Mouse (Mus musculus) T-helper 2 cell (primary cell): ENCODE measurements around the gene Dnaaf1.

Experiments
- in situ Hi-C: fragments of 300-600 bp; cut with MboI, MseI; formaldehyde crosslinking; loops from one replicate; pipeline ENCODE4 v1.15.1; 2025; ENCODE audit warnings: high pct_unique_total_duplicates

Dnaaf1 gene

DNA sequence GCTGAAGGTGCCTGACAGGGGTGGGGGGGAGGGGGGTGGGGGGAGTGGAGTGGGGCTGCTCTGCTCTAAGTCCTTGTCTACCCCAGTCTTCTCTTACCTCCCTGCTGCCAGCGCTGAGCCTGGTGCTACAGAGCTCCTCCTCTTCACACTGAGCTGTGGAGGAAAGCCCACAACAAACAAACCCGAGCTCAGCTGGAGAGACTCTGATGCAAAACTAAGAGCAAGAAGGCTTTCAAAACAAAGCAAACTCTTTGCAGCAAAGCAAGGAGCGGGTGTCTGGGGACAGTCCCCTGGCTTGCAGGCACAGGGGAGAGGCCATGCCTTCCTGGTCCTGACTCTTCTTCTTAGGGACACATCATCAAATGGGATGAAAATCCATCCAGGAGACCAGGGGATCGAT lies 5.2 kb upstream of the Dnaaf1 start:
- in situ Hi-C loops = loop anchor here (10.0 to 25.0 kb wide), 2 partner anchors 1017 to 1785 kb away; partner anchors contain the start of gene Gins2

DNA sequence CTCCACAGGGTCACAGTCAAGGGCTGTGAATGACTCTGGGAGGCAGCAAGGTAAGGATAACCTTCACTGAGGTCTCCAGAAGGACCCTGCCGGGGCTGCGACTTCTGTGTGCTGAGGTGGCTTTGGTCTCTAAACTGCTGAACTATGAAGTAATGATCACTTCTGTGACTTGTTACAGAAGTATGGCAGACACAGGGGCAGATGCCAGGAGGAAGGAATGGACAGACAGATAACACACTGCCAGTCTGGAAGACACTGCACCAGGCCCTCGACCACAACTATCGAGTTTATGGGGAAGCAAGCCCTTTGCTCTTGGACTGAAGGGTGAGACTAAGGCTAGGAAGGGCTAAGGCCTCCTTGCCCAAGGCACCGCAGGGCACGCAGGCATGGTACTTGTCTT lies 3.9 kb upstream of the Dnaaf1 start:
- in situ Hi-C loops = loop anchor here (25.0 kb wide), 1 partner anchor 1016 kb away; the partner anchor contains the start of gene Gins2

DNA sequence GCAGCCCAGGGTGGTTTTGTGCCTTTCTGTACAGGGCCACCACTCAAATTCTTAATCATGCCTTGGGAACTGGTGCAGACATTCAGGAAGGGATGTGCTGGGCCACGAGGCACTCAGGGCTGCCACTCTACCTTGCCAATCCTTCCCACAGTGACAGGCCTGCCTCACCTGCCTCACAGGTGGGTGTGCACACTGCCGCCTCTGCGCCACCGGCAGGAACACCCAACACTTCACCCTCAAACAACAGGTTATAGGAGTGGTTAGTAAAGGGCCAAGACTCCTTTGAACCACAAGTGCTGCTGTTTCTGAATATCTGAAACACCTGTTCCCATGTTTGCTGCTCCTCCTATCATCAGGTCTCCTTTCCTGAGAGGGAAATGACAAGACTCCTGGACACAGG lies 2.6 kb upstream of the Dnaaf1 start:
- in situ Hi-C loops = loop anchor here (25.0 kb wide), 1 partner anchor 1015 kb away; the partner anchor contains the start of gene Gins2

DNA sequence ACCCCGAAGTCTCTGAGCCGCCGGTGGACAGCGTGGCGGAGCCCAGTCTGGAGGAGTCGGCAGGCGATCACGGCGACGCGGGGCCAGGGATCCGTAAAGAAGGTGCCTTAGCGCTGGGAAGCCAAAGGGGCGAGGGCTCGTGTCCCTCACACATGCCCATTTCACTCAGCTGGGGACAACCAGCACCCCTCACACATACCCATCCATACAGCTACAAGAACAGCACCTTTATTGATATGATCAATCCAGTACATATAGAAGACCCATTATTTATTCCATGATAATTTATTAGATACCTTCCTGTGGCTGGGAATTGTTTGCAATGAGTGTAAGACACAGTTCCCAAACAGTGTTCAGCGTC lies 311 bp downstream of the Dnaaf1 start:
- in situ Hi-C loops = no loop called here

DNA sequence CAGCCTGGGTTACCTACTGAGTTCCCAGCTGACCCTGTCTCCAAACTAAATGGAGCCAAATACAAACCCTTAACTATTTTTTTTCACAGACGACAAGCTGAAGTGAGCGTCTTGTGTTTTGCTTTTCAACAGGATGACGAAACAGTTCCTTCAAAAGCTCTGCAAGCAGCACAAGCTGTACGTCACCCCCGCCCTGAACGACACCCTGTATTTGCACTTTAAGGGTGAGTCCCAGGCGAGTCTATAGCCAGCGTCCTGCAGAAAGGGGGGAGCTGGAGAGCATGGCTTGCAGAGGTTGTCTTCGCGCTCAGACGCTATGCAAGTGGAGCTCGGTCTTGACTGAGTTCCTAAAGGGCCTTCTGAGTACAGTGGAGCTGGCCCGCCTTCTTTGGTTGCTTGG lies 4.1 kb downstream of the Dnaaf1 start:
- in situ Hi-C loops = no loop called here

DNA sequence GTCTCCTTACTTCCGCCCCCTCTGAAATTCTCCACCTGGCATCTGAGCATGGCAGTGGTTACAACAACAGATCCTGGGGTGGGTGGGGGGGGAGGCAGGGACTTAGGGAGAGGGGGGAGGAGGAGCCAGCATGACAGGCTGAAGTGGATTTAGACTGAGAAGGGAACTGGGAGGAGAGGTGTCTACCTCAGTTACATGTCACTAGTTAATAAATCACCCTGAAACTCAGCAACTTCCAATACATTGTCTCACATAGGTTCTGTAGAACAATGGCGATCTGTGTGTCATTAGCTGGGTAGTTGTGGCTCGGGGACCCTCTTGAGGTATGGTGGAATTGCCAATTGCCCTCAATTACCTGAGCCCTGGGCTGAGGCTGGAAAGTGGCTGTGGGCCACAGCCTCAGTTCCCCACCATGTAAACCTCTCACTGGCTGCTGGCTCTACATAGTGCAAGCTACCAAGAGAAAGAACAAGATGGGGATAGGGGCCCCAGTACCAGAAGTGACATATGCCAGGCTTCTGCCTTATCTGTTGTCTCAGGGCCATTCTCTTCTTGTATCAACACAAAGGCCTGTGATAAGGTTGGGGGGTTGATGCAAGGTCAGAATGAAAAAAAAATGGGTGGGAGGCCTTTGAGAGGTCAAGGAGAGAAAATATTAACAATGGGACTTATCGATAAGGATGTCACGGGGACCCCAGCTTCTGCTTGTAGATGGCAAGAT lies 5.6 kb downstream of the Dnaaf1 start:
- in situ Hi-C loops = no loop called here

DNA sequence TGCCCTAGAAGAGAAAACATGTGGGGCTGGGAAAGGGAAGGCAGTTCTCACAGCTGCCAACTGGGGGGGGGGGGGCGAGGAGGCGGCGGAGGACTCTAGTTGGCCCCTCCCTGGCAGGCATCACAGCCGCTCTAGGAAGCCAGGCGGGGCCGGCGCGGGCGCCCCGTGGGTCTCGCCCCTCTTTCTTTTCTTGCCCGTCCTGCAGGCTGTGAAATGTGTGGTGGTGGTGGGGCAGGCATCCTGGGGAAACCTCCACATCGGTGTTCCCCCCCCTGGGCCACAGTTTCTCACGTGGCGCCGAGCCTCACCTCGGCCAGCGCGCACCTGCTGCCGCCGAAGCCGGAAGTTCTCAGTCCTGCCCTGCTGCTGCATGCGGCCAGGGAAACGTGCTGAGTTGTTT lies 10.9 kb downstream of the Dnaaf1 start:
- in situ Hi-C loops = no loop called here

DNA sequence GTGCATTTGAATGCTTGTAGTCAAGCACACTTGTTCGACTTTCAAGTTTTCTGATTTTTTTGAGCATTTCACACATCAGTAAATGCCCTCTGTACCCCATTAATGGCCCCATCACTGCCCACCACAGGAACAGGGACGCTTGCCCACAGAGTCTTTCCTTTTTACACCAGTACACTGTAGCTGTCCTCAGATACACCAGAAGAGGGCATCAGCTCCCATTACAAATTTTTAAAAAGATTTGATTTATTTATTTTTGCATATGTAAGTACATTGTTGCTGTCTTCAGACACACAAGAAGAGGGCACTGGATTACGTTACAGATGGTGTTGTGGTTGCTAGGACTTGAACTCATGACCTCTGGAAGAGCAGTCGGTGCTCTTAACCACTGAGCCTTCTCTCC lies 13.3 kb downstream of the Dnaaf1 start:
- in situ Hi-C loops = no loop called here

DNA sequence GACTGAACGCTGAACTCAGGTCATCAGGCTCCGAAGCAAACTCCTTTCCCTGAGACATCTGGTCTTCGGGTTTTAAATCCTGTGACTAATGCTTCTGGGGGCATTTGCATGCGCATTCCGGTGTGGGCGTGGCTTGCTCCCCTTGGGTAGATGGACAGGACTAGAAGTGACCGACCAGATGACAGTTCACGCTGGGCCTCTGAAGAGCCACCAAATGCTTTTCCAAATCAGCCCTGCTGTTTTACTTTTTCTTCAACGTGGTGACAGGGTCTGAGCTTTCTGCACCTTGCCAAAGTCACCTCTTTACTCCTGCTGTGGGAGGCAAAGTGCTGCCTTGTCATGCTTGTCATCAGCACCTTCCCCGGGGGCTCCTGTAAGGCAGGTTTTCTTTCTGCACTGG lies 13.8 kb downstream of the Dnaaf1 start:
- in situ Hi-C loops = no loop called here

DNA sequence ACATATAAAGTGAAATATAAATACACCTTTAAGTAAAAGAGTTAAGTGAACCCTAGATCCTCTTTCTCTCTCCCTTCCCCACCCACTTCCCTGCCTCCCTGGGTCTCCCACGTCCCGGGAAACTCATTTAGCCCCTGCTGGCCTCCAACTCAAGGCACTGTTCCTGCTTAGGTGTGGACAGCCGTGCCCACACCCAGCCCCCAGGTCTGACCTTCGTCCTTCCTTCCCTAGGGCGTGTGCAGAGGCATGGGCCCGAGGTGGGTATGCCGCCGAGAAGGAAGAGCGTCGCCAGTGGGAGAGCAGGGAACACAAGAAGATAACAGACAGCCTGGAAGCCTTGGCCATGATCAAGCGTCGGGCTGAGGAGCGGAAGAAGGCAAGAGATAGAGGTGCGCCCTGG lies 15.3 kb downstream of the Dnaaf1 start:
- in situ Hi-C loops = no loop called here

DNA sequence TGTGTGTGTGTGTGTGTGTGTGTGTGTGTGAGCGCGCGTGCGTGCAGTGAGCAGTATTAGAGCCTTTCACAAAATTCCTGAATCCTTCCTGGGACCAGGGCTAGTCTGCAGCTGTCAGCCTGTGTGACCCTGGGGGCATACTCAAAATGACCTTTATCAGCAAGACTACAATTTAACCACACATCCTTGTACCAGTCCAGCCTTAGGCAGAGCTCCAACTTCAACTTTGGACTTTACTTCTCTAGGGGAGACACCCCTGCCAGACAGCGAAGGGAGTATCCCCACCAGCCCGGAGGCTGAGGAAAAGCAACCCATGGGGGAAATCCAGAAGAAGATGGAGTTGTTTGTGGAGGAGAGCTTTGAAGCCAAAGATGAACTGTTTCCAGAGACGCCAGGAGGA lies 16.4 kb downstream of the Dnaaf1 start:
- in situ Hi-C loops = no loop called here

DNA sequence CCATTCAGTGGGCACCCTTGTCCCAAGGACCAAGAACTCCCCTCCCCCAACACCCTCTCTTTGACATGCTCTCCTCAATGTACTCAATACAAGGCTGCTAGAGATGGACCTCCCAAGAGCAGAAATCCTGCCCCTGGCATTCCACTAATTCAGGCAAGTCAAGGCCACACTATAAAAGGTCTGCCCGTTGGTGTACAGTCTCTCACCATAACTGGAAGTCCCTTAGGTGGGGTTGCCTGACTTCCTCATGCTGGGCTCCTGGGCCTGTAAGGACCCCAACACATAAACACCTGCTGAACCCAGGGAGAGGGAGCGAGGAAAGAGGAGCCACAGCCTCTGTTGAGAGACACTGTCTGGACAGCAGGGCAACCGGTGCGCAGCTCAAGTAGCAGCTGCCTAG lies 28.7 kb downstream of the Dnaaf1 start:
- in situ Hi-C loops = loop anchor here (5.0 to 10.0 kb wide), 2 partner anchors 41 to 189 kb away; no protein-coding TSS in a partner anchor

DNA sequence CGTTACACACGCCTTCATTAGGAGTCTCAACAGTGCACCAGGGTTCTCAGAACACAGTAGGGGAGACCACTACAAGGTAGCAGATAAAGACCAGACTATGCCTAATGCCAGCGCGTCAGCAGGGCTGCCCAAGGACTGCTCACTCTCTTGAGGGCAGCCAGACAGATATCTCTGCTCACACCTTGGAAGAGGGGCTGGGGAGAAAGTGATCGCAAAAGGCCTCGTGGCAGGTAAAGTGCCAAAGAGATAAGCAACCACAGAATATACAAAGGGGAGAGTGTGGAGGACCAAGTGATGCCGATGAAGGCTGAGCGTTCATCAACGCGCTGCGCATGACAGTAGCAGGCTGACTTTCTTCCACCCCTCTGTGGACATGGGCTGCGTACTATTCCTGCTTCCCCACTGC lies 29.4 kb downstream of the Dnaaf1 start:
- in situ Hi-C loops = loop anchor here (5.0 to 10.0 kb wide), 2 partner anchors 42 to 190 kb away; no protein-coding TSS in a partner anchor

DNA sequence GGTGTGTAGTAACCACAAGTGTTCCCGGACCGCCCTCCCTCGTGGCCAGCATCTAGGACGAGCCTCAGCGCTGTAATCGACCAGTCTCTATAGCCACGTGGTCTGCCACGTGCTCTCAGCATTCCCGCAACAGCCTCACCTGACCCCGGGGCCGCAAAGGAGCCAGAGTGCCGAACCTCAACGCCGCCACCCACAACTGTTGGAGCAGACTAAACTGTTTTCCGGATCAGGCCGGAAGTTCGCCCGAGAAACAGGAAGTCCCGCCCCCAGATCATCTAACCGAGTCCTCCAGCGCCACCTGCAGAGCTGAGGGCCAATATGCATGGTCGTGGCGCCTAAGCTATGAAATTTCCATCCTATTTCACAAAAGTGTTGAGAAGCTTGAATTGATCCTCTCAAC lies 30.0 kb downstream of the Dnaaf1 start, which contains the start of gene Taf1c:
Gene Taf1c, minus strand, starts transcription at position 227 of the 400 bp plus-strand sequence.
- in situ Hi-C loops = loop anchor here (5.0 to 10.0 kb wide), 2 partner anchors 43 to 190 kb away; no protein-coding TSS in a partner anchor

DNA sequence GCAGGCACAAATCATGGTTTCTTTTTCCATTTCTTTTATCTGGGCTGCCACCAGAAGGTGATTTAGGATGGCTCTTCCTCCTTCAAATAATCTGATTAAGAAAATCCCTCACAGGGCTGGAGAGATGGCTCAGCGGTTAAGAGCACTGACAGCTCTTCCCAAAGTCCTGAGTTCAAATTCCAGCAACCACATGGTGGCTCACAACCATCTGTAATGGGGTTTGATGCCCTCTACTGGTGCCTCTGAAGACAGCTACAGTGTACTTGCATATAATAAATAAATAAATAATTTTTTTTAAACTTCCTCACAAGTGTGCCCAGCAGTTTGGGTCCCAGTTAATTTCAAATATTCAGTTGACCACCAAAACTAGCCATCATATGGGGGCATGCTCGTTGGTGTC lies 31.2 kb downstream of the Dnaaf1 start:
- in situ Hi-C loops = loop anchor here (10.0 kb wide), 1 partner anchor 191 kb away; no protein-coding TSS in a partner anchor

DNA sequence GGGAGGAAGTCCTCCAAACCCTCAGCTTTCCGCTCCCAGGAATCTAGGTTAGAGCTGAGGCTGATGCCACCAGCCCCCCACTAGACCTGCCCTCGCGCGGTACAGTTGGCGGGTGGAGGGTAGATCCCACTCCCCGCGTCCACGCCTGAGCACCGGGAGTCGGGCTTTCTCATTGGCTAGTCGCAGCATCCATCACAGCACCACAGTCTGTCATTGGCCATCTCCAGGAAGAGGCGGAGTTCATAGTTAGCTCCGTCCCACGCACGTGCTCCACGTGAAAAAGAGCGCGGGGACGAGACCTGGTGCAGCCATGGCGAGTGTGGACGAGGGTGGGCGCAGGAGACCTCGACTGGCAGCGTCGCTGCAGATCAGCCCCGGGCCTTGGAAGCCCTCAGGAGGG lies 37.4 kb downstream of the Dnaaf1 start, which contains the start of gene Adad2:
Gene Adad2, plus strand, starts transcription at position 277 of the 400 bp plus-strand sequence.
- in situ Hi-C loops = loop anchor here (10.0 kb wide), 1 partner anchor 178 kb away; the partner anchor contains the start of gene Osgin1

DNA sequence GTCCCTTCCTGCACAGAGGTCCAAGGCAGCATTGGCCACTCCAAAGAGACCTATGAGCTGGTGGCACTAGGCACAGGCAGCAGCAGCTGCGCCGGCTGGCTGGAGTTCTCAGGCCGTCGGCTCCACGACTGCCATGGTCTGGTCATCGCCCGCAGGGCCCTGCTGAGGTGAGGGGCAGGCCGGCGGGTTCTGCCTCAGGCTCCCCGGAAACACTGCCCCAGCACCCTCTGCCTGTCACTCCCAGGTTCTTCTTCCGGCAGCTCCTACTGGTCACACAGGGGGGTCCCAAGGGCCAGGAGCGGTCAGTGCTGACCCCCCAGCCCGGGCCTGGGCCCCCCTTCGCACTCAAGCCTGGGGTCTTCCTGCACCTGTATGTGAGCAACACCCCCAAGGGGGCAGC lies 40.1 kb downstream of the Dnaaf1 start:
- in situ Hi-C loops = loop anchor here (10.0 kb wide), 1 partner anchor 180 kb away; the partner anchor contains the start of gene Osgin1

DNA sequence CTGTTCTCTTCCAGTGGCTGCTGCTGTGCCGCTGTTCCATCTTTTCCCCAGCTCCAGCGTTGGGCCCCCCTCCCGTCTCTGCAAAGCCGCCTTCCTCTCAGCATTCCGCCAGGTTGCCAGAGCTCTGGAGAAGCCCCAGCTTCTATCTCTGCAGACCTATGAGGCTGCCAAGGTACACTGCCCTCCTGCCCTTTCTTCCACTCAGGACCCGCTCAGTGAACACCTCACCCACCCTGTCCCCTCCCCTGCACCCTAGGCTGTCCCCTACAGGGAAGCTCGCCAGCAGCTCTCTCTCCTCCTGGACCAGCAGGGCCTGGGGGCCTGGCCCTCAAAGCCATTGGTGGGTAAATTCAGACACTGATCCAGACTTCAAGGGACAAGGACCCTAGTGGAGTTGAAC lies 41.3 kb downstream of the Dnaaf1 start:
- in situ Hi-C loops = loop anchor here (10.0 kb wide), 1 partner anchor 182 kb away; the partner anchor contains the start of gene Osgin1

DNA sequence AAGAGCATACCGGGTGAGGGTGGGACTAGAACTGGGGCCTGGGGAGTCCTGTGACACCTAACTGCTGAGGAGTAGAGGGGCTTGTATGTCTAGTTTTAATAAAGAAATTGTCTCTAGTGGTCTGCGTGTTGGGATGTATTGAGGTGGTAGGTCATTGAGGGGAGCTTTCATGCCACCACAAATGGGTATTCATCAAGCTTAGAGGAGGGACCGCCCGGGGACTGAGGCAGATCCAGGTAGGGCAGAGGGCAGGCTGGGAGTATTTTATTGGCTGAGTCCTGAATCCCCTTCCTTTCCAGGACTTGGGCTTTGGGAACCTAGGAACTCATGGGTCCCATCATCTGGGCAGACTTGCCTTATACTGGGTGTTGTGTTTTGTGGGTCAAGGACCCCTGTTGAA lies 41.8 kb downstream of the Dnaaf1 start:
- in situ Hi-C loops = loop anchor here (10.0 kb wide), 1 partner anchor 182 kb away; the partner anchor contains the start of gene Osgin1

DNA sequence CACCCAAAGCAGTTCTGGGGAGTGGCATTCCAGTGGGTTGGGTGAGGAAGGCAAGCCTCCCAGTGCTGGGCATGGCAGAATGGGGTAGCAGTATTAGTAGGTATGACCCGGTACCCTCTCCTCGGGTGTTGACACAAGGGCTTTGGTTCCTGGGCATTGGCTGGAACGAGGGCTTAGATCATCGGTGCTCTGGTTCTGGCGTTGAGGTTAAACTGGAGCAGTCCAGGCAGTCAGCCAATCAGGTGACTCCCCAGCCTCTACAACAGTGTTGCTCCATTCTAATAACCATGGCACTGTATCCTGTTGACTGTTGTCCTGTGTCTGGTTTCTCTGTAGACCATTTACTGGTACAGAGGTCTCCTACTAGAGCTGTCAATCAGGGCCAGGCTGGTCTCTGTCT lies 42.6 kb downstream of the Dnaaf1 start:
- in situ Hi-C loops = loop anchor here (10.0 kb wide), 1 partner anchor 183 kb away; the partner anchor contains the start of gene Osgin1

DNA sequence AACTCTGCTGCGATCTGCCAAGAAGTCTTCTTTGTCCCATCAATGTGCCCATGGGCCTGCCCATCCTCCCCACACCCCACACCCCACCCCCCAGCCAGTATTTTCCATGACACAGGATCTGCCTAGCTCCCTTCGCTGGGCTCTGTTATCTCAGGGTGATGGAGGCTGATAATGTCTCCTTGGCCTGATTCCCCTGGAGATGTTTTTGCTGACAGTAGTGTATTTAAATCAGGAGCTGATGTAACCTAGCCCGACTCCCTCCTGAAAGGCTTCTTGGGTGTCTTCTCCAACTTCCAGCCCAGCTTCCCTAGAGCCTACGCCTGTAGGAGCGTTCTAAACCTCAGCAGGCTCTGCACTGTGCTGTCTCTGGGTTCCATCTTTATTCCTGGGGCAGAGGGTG lies 43.9 kb downstream of the Dnaaf1 start:
- in situ Hi-C loops = loop anchor here (10.0 kb wide), 1 partner anchor 184 kb away; the partner anchor contains the start of gene Osgin1

DNA sequence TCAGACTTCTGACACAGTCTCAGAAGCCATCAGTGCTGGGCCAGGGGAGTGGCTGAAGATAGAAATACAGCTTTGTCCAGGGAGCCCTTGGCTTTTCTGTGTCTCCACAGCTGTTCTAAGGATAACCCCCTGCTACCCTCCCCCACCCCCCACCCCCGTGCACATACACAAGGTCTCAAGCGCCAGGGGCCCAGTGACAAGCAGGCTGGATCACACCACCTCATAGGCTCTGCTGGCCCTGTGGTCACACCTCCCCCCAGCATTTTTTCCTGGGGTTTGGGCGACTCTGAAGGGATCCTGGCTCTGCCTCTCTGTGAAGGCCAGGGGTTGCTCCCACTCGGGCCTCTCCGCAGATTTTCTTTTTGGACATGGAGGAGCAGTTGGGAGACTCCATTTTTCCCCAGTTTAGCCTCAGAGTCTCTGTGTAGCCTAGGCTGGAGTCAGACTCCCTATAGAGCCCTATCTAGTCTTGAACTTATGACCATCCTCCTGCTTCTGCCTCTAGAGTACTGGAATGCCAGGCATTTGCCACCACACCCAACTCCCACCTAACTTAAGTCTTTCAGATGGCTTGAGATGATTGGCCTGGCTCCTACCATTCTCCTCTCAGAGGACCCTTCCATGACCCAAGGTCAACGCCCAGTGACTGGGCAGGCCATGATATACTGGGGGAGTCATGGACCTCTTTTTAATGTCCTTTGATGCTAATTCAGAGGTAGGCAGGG lies 45.2 kb downstream of the Dnaaf1 start:
- in situ Hi-C loops = no loop called here
